Comparison of ENCODE assay signal across 20 mouse cellular contexts in the genomic region with DNA sequence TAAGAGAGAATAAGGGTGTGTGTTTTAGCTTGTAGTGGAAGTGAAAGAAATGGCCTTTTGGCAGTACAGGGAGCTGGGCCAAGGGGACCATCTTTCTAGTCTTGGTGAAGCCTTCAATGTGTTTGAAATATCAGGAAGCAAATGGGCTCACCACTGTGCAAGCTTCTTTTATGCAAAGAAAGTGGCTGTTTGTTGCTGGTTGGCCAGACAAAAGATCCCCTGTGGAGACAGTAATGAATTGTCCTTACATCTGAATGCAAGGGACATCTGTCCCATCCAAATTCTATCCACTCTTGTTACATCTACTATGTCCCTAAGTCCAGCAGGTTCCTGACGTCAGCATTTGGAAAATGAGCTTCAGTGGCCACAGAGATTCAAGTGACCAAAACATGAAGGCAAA.
DNase-seq lines count a peak whose midpoint lies in the region; ATAC-seq and TF ChIP-seq lines count a peak whose summit lies in the region.
"Had no signal": no experiment of that assay in that cellular context is flagged by ENCODE, and none has a peak within 500 bp of the region (broad histone marks: within the 10 kb centered on the region; RNA-seq: fewer than 3 reads in every experiment).

No protein-coding gene starts in this region.

- no peaks in the 10 kb centered on the region for H3K36me3 ChIP-seq in forebrain, embryonic 13.5 days (ENCODE audit: poor library complexity, severe bottlenecking)
- no peaks in the 10 kb centered on the region for H3K36me3 ChIP-seq in forebrain, embryonic 12.5 days (replicated peaks)
- H3K36me3 ChIP-seq: heart, embryonic 15.5 days; limb, embryonic 10.5 days; stomach, embryonic 15.5 days had no signal

- H3K9me3 ChIP-seq in forebrain, embryonic 13.5 days (replicated peaks), result no peaks in the 10 kb centered on the region
- no peaks in the 10 kb centered on the region for H3K9me3 ChIP-seq in forebrain, embryonic 12.5 days
- H3K9me3 ChIP-seq: G1E; heart, embryonic 15.5 days; limb, embryonic 10.5 days; stomach, embryonic 15.5 days had no signal

- H3K4me3 ChIP-seq in forebrain, embryonic 13.5 days, result no peak overlapping the region
- H3K4me3 ChIP-seq in forebrain, embryonic 12.5 days (replicated peaks), result no peak overlapping the region
- H3K4me3 ChIP-seq: heart, adult 2 months; heart, embryonic 15.5 days; limb, embryonic 10.5 days; stomach, embryonic 15.5 days had no signal

- WGBS in forebrain, embryonic 13.5 days, result 12% methylated on average over 1 of the region's 1 CpGs
- 11% methylated on average over 1 of the region's 1 CpGs for WGBS in forebrain, embryonic 12.5 days

- no peak for TF ChIP-seq POLR2A in brain, embryonic 14.5 days (IDR thresholded peaks at IDR 0.05; ENCODE audit: borderline replicate concordance, extremely low read depth, insufficient read depth, insufficient read length, poor library complexity, severe bottlenecking)

- TF ChIP-seq CTCF in brain, embryonic 14.5 days (IDR thresholded peaks at IDR 0.05; ENCODE audit: borderline replicate concordance, extremely low read depth, insufficient read depth, insufficient read length), result no peak

- ATAC-seq in forebrain, embryonic 13.5 days, result no peak
- no peak for ATAC-seq in forebrain, embryonic 12.5 days (ENCODE audit: low FRiP score)
- ATAC-seq: forebrain, embryonic 16.5 days had no signal

- no peak overlapping the region for H3K4me2 ChIP-seq in forebrain, embryonic 13.5 days
- no peak overlapping the region for H3K4me2 ChIP-seq in forebrain, embryonic 12.5 days
- H3K4me2 ChIP-seq: heart, embryonic 15.5 days; liver, embryonic 11.5 days; stomach, embryonic 15.5 days had no signal

- no peaks in the 10 kb centered on the region for H3K27me3 ChIP-seq in forebrain, embryonic 13.5 days
- H3K27me3 ChIP-seq in forebrain, embryonic 12.5 days, result peaks cover 4% of the 10 kb centered on the region
- H3K27me3 ChIP-seq: heart, embryonic 15.5 days; stomach, embryonic 15.5 days had no signal

- intact Hi-C loops in left cerebral cortex, postnatal 4 days (cut with DNase I), result loop anchor here (10.0 kb wide), 1 partner anchor 101 kb away; the partner anchor contains the start of gene Slc22a23

- peak overlapping the region; percentile 44; the same call in 1 of the 2 replicates for H3K27ac ChIP-seq in forebrain, embryonic 13.5 days
- no peak overlapping the region for H3K27ac ChIP-seq in forebrain, embryonic 12.5 days
- H3K27ac ChIP-seq: heart, adult 2 months; heart, embryonic 15.5 days; limb, embryonic 10.5 days; stomach, embryonic 15.5 days had no signal

- peak; percentile 12 for DNase-seq in left cerebral cortex, postnatal 4 days
- no peak for DNase-seq in left cerebral cortex, adult 18-20 months (ENCODE audit: low spot score in 2 of 2)
- DNase-seq in Muller cell, postnatal 12 days (ENCODE audit: inconsistent ontology term), result peak; percentile 49
- peak; percentile 59 for DNase-seq in brain, embryonic 14.5 days (ENCODE audit: low read depth)
- DNase-seq in heart, adult 18-20 months, result no peak
- DNase-seq: adrenal gland, adult 2 months; heart, adult 2 months; kidney, adult 11 months; kidney, postnatal 10 days; lung, adult 2 months; lung, postnatal 36 days; spleen, adult 18-20 months had no signal

- H3K9ac ChIP-seq in forebrain, embryonic 13.5 days, result no peak overlapping the region
- no peak overlapping the region for H3K9ac ChIP-seq in forebrain, embryonic 12.5 days
- H3K9ac ChIP-seq: heart, embryonic 15.5 days; stomach, embryonic 15.5 days had no signal

- peaks cover 84% of the 10 kb centered on the region for H3K4me1 ChIP-seq in forebrain, embryonic 13.5 days
- peaks cover 84% of the 10 kb centered on the region for H3K4me1 ChIP-seq in forebrain, embryonic 12.5 days

Comparison
In these comparisons a context has a peak if more than half of its experiments do, and no peak if none do; other contexts are left out.
1. DNase-seq: peak in left cerebral cortex, postnatal 4 days (single experiment), Muller cell, postnatal 12 days (single experiment) and brain, embryonic 14.5 days (single experiment); none in left cerebral cortex, adult 18-20 months (0 of 2) and heart, adult 18-20 months (0 of 2).